In genomic region chr9:119334834-119335233, GRCm38 (mm10) we compare ENCODE assay signal across 14 mouse cellular contexts. TPM values are rescaled to one million over a fixed set of nuclear protein-coding genes. Genes with fewer than 3 reads are reported as not detected.
DNase-seq lines count a peak whose midpoint lies in the region; ATAC-seq and TF ChIP-seq lines count a peak whose summit lies in the region.
"Had no signal": no experiment of that assay in that cellular context is flagged by ENCODE, and none has a peak within 500 bp of the region (broad histone marks: within the 10 kb centered on the region; RNA-seq: fewer than 3 reads in every experiment).

No protein-coding gene starts in this region.

- peaks cover 3% of the 10 kb centered on the region; the same call in 1 of the 2 replicates for H3K79me2 ChIP-seq in liver, adult 2 months (ENCODE audit: control insufficient read depth, insufficient read depth, low read length)

- no peak overlapping the region for H3K4me2 ChIP-seq in heart, embryonic 14.5 days (ENCODE audit: low read length)
- no peak overlapping the region for H3K4me2 ChIP-seq in liver, embryonic 16.5 days (ENCODE audit: low read depth, low read length)
- H3K4me2 ChIP-seq: embryonic facial prominence, embryonic 15.5 days; limb, embryonic 13.5 days had no signal

- WGBS in heart, embryonic 14.5 days, result 76% methylated on average over 2 of the region's 2 CpGs
- WGBS in liver, adult 2 months, result 91% methylated on average over 2 of the region's 2 CpGs
- 71% methylated on average over 2 of the region's 2 CpGs for WGBS in liver, embryonic 16.5 days (ENCODE audit: insufficient replicate concordance)
- WGBS in forebrain, embryonic 10.5 days, result 85% methylated on average over 2 of the region's 2 CpGs

- H3K9ac ChIP-seq in heart, embryonic 14.5 days (ENCODE audit: low read length), result no peak overlapping the region
- no peak overlapping the region for H3K9ac ChIP-seq in liver, adult 2 months (ENCODE audit: low read depth, low read length)
- no peak overlapping the region for H3K9ac ChIP-seq in liver, embryonic 16.5 days (ENCODE audit: low read depth, low read length)
- H3K9ac ChIP-seq: embryonic facial prominence, embryonic 15.5 days; limb, embryonic 13.5 days had no signal

- intact Hi-C loops in heart, postnatal 14 days (cut with DNase I), result no loop called here

- DNase-seq in heart, postnatal 14 days, result no peak
- no peak for DNase-seq in liver, adult 2 months (ENCODE audit: extremely low read depth, low read depth, low spot score)
- no peak for DNase-seq in liver
- DNase-seq in brain, adult 2 months (ENCODE audit: low read depth, low spot score), result peak; percentile 67
- DNase-seq in forebrain, embryonic 10.5 days (ENCODE audit: extremely low spot score, low spot score), result no peak

- ATAC-seq in heart, embryonic 14.5 days (ENCODE audit: insufficient number of reproducible peaks, insufficient read depth, low FRiP score, low read depth), result no peak
- no peak for ATAC-seq in liver, embryonic 16.5 days (ENCODE audit: low read depth)
- no peak for ATAC-seq in cerebellum, adult (ENCODE audit: insufficient number of reproducible peaks, low FRiP score, low TSS enrichment)

- H3K27ac ChIP-seq in heart, embryonic 14.5 days (replicated peaks in 1 of 2; ENCODE audit: control insufficient read depth in 1 of 2, insufficient read depth in 1 of 2, low read depth in 2 of 2, low read length in 2 of 2), result peak overlapping the region; percentile 17 to 27; a peak in 1 of 4 replicates
- peak overlapping the region; percentile 38; the same call in 1 of the 2 replicates for H3K27ac ChIP-seq in liver, adult 2 months (replicated peaks; ENCODE audit: insufficient read depth, low read depth, low read length)
- H3K27ac ChIP-seq in liver, embryonic 16.5 days (ENCODE audit: low read length), result peak overlapping the region; percentile 43; the same call in 1 of the 2 replicates
- no peak overlapping the region for H3K27ac ChIP-seq in forebrain, embryonic 10.5 days
- H3K27ac ChIP-seq: embryonic facial prominence, embryonic 15.5 days; limb, embryonic 13.5 days; midbrain, embryonic 10.5 days had no signal

- TF ChIP-seq CTCF in liver, adult 2 months (IDR thresholded peaks at IDR 0.05; ENCODE audit: low read depth, low read length), result no peak

- TF ChIP-seq POLR2A in liver, adult 2 months (IDR thresholded peaks at IDR 0.05; ENCODE audit: extremely low read depth, insufficient read depth, low read length), result no peak

- H3K4me1 ChIP-seq in heart, embryonic 14.5 days (ENCODE audit: control insufficient read depth in 2 of 2, insufficient read depth in 2 of 2, low read length in 2 of 2), result peaks cover 12 to 16% of the 10 kb centered on the region in 2 experiments
- H3K4me1 ChIP-seq in liver, adult 2 months (ENCODE audit: control insufficient read depth, insufficient read depth, low read length), result peaks cover 7% of the 10 kb centered on the region
- H3K4me1 ChIP-seq in liver, embryonic 16.5 days (ENCODE audit: control insufficient read depth, low read depth, low read length), result peaks cover 6% of the 10 kb centered on the region
- peaks cover 10% of the 10 kb centered on the region for H3K4me1 ChIP-seq in forebrain, embryonic 10.5 days

- H3K4me3 ChIP-seq in heart, embryonic 14.5 days (ENCODE audit: control insufficient read depth in 1 of 2, insufficient read depth in 1 of 2, low read depth in 1 of 2, low read length in 2 of 2), result no peak overlapping the region
- H3K4me3 ChIP-seq in liver, adult 2 months (ENCODE audit: insufficient read depth, low read depth, low read length), result no peak overlapping the region
- H3K4me3 ChIP-seq in liver, embryonic 16.5 days (ENCODE audit: low read depth, low read length), result no peak overlapping the region
- no peak overlapping the region for H3K4me3 ChIP-seq in forebrain, embryonic 10.5 days
- H3K4me3 ChIP-seq: embryonic facial prominence, embryonic 15.5 days; limb, embryonic 13.5 days; midbrain, embryonic 10.5 days had no signal

- H3K27me3 ChIP-seq in heart, embryonic 14.5 days (ENCODE audit: control insufficient read depth, insufficient read depth, low read length), result no peaks in the 10 kb centered on the region
- no peaks in the 10 kb centered on the region for H3K27me3 ChIP-seq in liver, adult 2 months (ENCODE audit: control insufficient read depth, insufficient read depth, low read length)
- no peaks in the 10 kb centered on the region for H3K27me3 ChIP-seq in liver, embryonic 16.5 days (ENCODE audit: control insufficient read depth, insufficient read depth, low read depth, low read length)
- H3K27me3 ChIP-seq in forebrain, embryonic 10.5 days (ENCODE audit: poor library complexity, severe bottlenecking), result peaks cover 23% of the 10 kb centered on the region
- H3K27me3 ChIP-seq: embryonic facial prominence, embryonic 15.5 days; limb, embryonic 13.5 days had no signal

- 0 out of 2 replicates have a peak, but pooled peaks cover 9% of the 10 kb centered on the region for H3K36me3 ChIP-seq in heart, embryonic 14.5 days (ENCODE audit: control insufficient read depth, insufficient read depth, low read length)
- H3K36me3 ChIP-seq in liver, adult 2 months (ENCODE audit: control insufficient read depth, insufficient read depth, low read length), result peaks cover 3% of the 10 kb centered on the region; the same call in 1 of the 2 replicates
- no peaks in the 10 kb centered on the region for H3K36me3 ChIP-seq in liver, embryonic 16.5 days (ENCODE audit: control insufficient read depth, insufficient read depth)
- no peaks in the 10 kb centered on the region for H3K36me3 ChIP-seq in forebrain, embryonic 10.5 days (replicated peaks)
- H3K36me3 ChIP-seq: limb, embryonic 13.5 days; midbrain, embryonic 10.5 days had no signal

- H3K9me3 ChIP-seq in heart, embryonic 14.5 days (ENCODE audit: control insufficient read depth, low read length), result no peaks in the 10 kb centered on the region
- no peaks in the 10 kb centered on the region for H3K9me3 ChIP-seq in liver, embryonic 16.5 days (replicated peaks; ENCODE audit: control insufficient read depth, low read length)
- no peaks in the 10 kb centered on the region for H3K9me3 ChIP-seq in forebrain, embryonic 10.5 days
- H3K9me3 ChIP-seq: embryonic facial prominence, embryonic 15.5 days; limb, embryonic 13.5 days; midbrain, embryonic 10.5 days had no signal

RNA-seq across cellular contexts. Expression of gene Acaa1a, which starts 4.6 kb away (rescaled TPM):
- 78.3 and 81.6 TPM in 2 replicates for polyA plus RNA-seq in heart, embryonic 14.5 days (2014; fragmentation: Nextera tagmentation; extraction: Ambion mirVana)
- 10 to 100 TPM; 81.0 to 81.7 TPM for total RNA-seq in heart, postnatal 14 days (2021)
- 155 and 170 TPM in 2 replicates for total RNA-seq in liver, adult 2 months (2014; rRNA removed)
- 280 and 328 TPM in 2 replicates for polyA plus RNA-seq in liver, adult 2 months (2012; rRNA removed)
- 45.0 and 47.9 TPM in 2 replicates for polyA plus RNA-seq in liver, embryonic 16.5 days (2015; fragmentation: Nextera tagmentation; extraction: Ambion mirVana)
- polyA plus RNA-seq in forebrain, embryonic 10.5 days (2016; fragmentation: Nextera tagmentation; extraction: Ambion mirVana), result 72.6 and 75.2 TPM in 2 replicates

RNA-seq across cellular contexts. Expression of gene Myd88, which starts 6.4 kb away (rescaled TPM):
- 13.2 and 14.9 TPM in 2 replicates for polyA plus RNA-seq in heart, embryonic 14.5 days (2014; fragmentation: Nextera tagmentation; extraction: Ambion mirVana)
- total RNA-seq in heart, postnatal 14 days (2021), result 10 to 100 TPM; 15.7 to 16.4 TPM
- total RNA-seq in liver, adult 2 months (2014; rRNA removed), result 4.8 and 6.3 TPM in 2 replicates
- polyA plus RNA-seq in liver, adult 2 months (2012; rRNA removed), result 9.8 and 11.3 TPM in 2 replicates
- 14.6 and 14.7 TPM in 2 replicates for polyA plus RNA-seq in liver, embryonic 16.5 days (2015; fragmentation: Nextera tagmentation; extraction: Ambion mirVana)
- 9.1 and 9.5 TPM in 2 replicates for polyA plus RNA-seq in forebrain, embryonic 10.5 days (2016; fragmentation: Nextera tagmentation; extraction: Ambion mirVana)

RNA-seq across cellular contexts. Expression of gene Oxsr1, which starts 12.6 kb away (rescaled TPM):
- 10.2 and 11.7 TPM in 2 replicates for polyA plus RNA-seq in heart, embryonic 14.5 days (2014; fragmentation: Nextera tagmentation; extraction: Ambion mirVana)
- total RNA-seq in heart, postnatal 14 days (2021), result 10 to 100 TPM; 37.8 to 39.9 TPM
- 14.2 and 15.6 TPM in 2 replicates for total RNA-seq in liver, adult 2 months (2014; rRNA removed)
- 7.6 and 8.6 TPM in 2 replicates for polyA plus RNA-seq in liver, adult 2 months (2012; rRNA removed)
- 4.0 and 4.1 TPM in 2 replicates for polyA plus RNA-seq in liver, embryonic 16.5 days (2015; fragmentation: Nextera tagmentation; extraction: Ambion mirVana)
- 14.2 and 14.3 TPM in 2 replicates for polyA plus RNA-seq in forebrain, embryonic 10.5 days (2016; fragmentation: Nextera tagmentation; extraction: Ambion mirVana)

RNA-seq across cellular contexts. Expression of gene Xylb, which starts 22.3 kb away (rescaled TPM):
- 1.2 and 2.0 TPM in 2 replicates for polyA plus RNA-seq in heart, embryonic 14.5 days (2014; fragmentation: Nextera tagmentation; extraction: Ambion mirVana)
- total RNA-seq in heart, postnatal 14 days (2021), result under 1 TPM; 0.24 to 0.29 TPM
- total RNA-seq in liver, adult 2 months (2014; rRNA removed), result 204 and 276 TPM in 2 replicates
- polyA plus RNA-seq in liver, adult 2 months (2012; rRNA removed), result 154 and 166 TPM in 2 replicates
- 3.3 and 4.5 TPM in 2 replicates for polyA plus RNA-seq in liver, embryonic 16.5 days (2015; fragmentation: Nextera tagmentation; extraction: Ambion mirVana)
- 12.6 and 12.9 TPM in 2 replicates for polyA plus RNA-seq in forebrain, embryonic 10.5 days (2016; fragmentation: Nextera tagmentation; extraction: Ambion mirVana)

RNA-seq across cellular contexts. Expression of gene Slc22a14, which starts 30.5 kb away (rescaled TPM):
- not detected in 2 replicates for polyA plus RNA-seq in heart, embryonic 14.5 days (2014; fragmentation: Nextera tagmentation; extraction: Ambion mirVana)
- total RNA-seq in heart, postnatal 14 days (2021), result under 1 TPM in 1 of 2 experiments, not detected in 1; 0.22 TPM
- total RNA-seq in liver, adult 2 months (2014; rRNA removed), result not detected in 2 replicates
- not detected in 2 replicates for polyA plus RNA-seq in liver, adult 2 months (2012; rRNA removed)
- polyA plus RNA-seq in liver, embryonic 16.5 days (2015; fragmentation: Nextera tagmentation; extraction: Ambion mirVana), result not detected in 2 replicates
- not detected in 2 replicates for polyA plus RNA-seq in forebrain, embryonic 10.5 days (2016; fragmentation: Nextera tagmentation; extraction: Ambion mirVana)
- total RNA-seq: hematopoietic stem cell, adult 5-6 weeks had no signal
- polyA plus RNA-seq: C2C12; frontal cortex, adult 2 months; midbrain, embryonic 10.5 days had no signal
